Mouse (Mus musculus): ENCODE data around the gene Zswim1.
"Not testable (repeated sequence)": the region's sequence is repeated elsewhere in the genome, so short reads cannot be mapped to it uniquely, and the experiment has no call there.

The Zswim1 gene

DNA sequence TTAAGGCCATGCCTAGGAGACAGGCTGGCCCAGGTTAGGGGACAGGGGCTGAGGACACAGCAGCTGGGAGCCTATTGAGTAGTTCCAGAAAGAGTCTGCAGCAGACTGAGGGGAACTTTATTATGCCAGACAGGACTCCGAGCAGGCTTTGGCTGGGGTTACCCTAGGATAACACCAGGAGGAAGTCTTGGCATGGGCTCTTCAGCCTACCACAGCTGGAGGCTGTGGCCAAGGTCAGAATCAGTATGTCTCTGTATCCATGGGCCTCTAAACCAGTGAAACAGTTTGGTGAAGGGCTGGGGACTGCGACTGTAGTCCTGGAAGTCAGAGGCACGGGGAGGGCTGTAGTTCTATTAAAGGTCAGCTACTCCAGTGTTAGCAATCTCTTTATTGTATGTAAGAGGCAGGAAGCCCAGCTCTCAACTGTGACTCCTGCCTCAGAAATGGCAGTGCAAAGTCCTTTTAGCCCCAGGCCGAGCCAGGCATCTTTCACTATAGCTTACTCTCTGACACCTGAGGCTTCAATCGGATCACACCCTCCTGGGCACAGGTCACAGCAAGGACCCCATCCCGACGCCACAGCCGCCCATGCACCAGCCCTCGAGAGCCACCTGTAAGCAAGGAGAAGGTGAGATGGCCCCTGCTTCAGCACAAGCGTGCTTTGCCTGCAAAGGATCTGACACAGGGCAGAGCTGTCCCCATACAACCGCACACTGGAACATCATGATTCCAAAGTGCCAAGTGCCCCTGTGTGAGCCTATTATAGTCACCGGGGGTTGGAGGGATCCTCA, 29.9 kb upstream of the Zswim1 start:
- intact Hi-C loops (cut with DNase I): no loop called here

DNA sequence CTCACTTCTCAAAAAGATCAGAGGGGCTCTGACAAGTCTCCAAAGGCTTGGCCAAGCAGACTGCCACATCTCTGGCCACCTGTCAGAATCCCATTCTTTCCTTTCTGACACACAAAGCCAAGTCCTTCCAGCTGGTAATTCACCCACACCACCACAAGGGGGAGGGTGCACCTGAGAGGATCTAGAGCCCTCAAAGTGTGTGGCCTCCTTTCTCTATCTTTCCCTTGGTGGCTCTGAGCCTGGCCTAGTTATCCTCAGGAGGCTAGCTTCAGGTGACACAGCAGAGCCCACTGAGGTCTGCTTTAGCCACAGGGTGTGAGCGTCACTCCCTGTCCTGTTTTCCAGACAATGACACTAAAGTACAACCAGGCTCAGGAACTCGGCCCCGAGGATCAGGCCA, 29.2 kb upstream of the Zswim1 start:
- intact Hi-C loops (cut with DNase I): no loop called here

DNA sequence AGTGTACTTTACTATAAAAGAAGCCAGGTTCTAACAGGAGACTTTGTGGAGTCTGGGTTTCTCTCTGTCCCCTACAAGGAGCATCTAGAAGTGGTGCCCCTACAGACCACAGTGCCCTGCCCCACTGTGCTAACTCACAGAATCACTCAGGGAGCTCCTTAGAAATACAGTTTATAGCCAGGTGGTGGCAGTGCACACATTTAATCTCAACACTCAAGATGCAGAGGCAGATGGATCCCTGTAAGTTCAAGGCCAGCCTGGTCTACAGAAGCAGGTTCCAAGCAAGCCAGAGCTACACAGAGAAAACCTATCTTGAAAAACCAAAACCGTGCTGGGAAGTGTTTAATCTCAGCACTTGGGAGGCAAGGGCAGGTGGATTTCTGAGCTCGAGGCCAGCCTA, 28.7 kb upstream of the Zswim1 start:
- intact Hi-C loops (cut with DNase I): no loop called here

DNA sequence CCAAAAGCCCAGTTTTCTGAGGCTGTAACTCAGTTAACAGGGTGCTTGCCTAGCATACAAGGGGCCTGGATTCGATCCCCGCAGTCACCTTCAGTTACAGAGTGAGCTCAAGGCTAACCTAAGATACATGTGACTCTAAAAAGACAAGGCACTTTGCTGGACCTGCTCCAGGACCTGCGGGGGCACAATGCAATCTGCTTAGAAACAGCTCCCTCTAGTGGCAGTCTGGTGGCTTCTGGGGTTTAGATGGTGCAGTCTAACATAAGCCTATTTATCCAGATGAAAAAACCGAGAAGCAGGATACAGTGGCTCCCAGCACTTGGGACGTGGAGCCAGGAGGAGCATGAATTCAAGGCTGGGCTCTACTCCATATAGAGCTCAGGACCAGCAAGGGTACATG, 28.2 kb upstream of the Zswim1 start:
- intact Hi-C loops (cut with DNase I): no loop called here

DNA sequence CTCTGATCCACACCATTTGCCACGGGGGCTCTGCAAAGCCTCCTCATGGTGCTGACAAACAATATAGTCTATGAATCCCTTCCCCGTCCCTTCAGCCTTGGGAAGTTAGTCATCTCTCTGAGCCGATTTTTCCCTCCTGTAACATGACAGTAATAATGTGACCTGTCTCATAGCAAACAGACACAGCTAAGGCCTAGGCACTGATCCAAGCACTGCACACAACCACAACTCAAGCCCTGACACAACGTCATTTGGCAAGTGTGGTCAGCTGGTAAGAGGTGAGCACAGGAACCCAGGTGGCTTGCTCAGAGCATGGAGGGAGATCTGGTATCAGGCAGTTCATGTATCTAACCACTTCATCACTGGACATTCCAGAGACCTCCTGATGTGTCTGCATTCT, 26.6 kb upstream of the Zswim1 start:
- intact Hi-C loops (cut with DNase I): no loop called here

DNA sequence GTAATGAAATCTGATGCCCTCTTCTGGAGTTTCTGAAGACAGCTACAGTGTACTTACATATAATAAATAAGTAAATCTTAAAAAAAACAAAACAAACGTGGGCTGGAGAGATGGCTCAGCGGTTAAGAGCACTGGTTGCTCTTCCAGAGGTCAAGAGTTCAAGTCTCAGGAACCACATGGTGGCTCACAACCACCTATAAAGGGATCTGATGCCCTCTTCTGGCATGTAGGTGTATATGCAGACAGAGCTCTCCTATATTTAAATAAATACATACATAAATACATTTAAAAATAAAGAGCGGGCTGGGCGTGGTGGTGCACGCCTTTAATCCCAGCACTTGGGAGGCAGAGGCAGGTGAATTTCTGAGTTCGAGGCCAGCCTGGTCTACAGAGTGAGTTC, 23.9 kb upstream of the Zswim1 start:
- intact Hi-C loops (cut with DNase I): not testable (repeated sequence)

DNA sequence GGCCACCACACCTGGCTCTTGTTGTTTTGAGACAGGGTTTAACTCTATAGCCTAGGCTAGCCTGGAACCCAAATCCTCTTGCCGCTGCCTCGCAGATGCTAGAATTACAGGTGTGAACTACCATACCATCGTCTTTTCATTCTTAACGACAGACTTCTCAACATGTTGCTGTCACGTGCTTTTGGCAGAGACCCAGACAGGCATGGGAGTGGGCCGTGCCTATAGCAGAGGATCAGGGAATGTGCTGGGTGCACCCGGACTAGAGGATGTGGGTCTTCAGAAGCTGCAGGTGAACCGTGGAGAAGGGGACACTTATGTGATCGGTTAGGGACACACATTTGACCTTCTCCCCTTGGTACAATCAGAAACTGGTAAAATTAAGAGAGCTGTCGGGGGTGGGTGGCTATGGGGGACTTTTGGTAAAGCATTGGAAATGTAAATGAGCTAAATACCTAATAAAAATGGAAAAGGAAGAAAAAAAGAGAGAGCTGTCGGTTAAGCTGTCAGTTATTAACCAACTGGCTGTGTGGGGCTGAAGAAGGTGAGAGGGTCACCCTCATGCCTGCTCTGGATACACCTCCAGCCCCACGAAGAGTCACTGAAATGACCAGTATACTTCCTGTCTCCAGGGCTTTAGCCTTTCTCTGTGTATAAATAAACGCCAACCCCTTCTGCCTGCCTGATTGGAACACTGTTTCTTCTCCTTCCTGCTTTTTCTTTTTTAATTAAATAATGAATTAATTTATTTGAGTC, 22.1 kb upstream of the Zswim1 start:
- intact Hi-C loops (cut with DNase I): no loop called here

DNA sequence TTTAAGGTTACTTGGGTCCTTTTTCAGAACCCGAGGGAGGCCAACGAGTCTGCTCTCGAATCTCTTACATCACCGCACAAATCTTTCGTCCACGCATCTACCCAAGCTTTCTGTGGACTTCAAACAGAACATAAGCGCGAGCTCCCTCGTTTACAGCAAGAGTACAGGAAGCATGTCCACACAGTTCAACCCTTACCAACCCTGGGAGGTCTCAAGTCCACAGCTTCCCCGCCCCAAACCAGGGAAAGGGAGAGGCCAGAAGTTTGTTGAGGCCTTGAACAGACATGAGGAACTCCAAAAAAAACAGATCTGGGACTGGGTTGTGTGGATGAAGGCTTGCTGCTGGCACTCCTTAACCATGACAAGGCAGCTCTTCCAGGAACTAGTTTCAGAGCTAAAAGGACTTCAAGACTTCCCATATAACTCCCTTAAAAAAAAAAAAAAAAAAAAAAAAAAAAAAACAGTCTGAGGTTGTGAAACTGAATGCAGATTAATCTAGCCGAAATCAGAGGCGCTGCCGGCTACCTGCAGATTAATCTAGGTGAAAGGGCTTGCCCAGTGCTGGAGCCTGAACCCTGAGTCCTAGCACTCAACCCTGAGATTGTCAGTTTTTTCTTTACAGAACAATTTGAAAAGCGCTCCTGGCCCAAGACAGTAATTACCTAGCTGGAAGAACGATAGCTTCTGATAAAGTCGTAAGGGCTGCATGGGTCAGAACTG, 19.1 kb upstream of the Zswim1 start:
- intact Hi-C loops (cut with DNase I): no loop called here

DNA sequence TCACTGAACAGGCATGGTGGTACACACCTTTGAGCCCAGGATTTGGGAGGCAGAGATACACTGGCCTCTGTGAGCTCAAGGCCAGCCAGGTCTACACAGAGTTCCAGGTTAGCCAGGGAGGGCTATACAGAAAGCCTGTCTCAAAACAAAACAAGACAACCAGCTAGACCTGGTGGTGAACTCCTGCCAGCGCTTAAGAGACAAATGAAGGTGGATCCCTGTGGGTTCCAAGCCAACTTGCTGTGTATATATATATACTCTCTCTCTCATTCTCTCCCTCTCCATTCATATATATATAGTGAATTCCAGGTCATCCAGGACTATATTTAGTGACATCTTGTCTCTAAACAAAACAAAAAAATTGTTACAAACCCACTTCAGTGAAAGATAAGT, 18.6 kb upstream of the Zswim1 start:
- intact Hi-C loops (cut with DNase I): no loop called here

DNA sequence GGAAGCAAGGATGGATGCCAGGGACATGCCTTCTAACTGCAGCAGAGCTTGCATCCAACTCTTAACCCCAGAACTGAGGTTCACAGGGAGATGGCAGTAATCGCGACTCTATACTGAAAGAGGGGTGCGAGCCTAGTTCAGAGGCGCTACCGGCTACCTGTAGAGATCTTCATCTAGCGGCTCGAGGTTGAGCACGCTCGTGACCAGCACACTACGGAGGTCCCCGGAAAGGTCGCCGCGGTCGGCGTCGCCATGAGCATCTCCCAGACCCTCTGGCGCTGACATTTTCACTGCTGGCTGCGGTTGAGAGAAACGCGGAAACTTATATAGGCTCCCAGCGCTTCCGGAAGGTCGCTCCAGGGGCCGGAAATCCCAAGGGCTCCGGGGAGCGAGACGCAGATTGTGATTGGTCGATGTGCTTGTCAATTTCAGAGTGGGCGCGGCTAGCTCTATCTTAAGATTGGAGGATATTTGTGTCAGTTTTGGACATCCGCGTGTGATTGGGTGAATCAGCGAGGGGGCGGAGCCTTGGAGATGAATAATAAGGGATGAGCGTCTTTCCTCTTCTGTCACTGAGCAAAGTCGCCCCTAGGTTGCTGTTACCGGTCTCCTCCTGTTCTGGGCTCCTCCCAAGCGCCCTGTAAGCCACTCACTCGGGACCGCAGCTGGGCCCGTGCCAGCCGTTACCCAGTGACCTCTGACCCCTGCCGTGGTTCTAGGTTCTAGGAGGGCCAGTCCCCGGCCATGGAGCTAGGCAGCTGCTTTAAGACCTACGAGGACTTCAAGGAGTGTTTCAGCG, 17.8 kb upstream of the Zswim1 start, which contains the start of the genes Acot8 and Zswim3:
Gene Acot8, minus strand, starts transcription at position 350 of the 799 bp plus-strand sequence.
Gene Zswim3, plus strand, starts transcription at position 566 of the 799 bp plus-strand sequence.
- intact Hi-C loops (cut with DNase I): no loop called here

DNA sequence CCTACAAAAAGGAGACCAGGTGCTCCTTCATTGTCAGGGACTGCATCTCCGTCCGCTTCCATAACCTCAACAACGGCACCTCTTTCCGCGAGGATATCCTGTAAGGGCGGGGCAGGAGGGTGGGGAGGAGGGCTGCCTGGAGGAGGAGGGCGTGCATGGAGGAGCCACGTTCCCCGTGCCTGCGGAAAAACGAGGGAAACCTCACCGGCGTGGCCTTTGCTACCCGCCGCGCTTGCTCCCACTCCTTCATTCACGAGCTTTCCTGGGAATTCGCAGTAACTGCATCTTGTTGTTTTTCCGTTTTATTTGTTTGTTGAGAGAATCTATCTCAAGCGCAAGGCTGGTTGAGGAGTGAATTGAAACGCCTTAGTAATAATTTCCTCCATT, 17.2 kb upstream of the Zswim1 start:
- intact Hi-C loops (cut with DNase I): no loop called here

DNA sequence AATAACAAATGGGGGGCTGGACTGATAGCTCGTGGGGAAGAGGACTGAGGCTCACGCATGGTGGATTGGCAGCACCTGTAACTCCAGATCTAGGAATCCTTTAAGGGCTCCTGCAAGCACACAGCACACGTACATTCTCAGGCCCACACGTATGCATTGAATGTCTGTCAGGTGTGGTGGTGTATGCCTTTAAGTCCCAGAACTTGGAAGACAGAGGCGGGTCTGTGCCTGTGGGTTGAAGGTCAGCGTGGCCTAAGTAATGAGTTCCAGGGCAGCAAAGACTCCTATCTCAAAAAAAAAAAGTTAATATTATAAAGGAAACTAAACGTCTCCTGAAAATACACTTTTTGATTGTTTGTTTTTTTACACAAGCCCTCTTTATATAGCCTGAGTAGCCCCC, 15.9 kb upstream of the Zswim1 start:
- intact Hi-C loops (cut with DNase I): no loop called here

DNA sequence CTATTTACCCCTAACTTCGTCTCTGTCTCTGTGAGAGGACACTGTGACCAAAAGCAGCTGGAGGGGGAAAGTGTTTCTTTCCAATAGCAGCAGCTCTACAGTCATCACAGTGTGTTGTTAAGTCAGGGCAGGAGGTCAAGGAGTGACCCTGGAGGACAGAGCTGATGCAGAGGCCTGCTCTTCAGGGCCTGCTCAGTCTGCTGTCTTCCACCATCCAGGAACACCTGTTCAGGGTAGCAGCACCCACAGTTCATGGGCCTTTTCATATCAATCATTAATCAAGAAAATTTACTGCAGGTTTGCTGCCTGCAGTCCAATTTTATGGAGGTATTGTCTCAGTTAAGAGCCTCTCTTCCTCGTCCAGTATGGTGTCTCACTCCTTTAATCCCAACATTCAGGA, 8.9 kb upstream of the Zswim1 start:
- intact Hi-C loops (cut with DNase I): no loop called here

DNA sequence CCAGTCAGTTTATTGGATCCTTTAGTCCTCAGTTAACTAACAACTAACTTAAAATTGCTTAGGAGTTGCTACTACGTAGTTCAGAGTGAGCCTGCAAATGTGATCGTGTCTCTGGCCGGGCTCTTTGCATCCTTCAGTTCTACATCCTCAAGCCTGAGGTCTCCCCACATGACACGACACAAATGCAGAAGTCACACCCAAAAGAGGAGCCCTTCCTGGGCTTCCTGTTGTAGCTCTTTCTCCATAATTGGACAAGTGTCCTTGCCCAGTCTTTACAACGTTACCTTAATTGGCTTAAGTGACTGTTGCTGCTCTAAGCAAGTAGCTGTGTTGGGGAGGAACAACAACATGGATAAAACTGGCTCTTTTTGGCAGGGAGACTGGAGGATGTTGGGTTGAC, 7.1 kb upstream of the Zswim1 start:
- intact Hi-C loops (cut with DNase I): no loop called here

DNA sequence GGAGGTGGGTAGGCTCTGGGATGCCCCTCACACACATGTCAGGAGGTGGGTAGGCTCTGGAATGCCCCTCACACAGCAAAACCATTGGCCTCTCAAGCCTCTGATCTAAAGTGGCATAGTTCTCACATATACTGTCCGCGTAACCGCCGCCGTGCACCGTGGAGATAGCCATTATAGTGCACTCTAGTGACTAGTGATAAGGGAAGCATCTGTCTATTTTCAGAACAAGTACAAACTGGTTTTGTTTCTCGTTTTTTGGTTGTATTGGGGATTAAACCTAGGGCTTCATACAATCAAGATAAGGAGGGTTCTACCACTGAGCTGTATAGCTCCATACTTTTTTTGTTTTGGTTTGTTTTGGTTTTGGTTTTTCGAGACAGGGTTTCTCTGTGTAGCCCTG, 6.7 kb upstream of the Zswim1 start:
- intact Hi-C loops (cut with DNase I): no loop called here

DNA sequence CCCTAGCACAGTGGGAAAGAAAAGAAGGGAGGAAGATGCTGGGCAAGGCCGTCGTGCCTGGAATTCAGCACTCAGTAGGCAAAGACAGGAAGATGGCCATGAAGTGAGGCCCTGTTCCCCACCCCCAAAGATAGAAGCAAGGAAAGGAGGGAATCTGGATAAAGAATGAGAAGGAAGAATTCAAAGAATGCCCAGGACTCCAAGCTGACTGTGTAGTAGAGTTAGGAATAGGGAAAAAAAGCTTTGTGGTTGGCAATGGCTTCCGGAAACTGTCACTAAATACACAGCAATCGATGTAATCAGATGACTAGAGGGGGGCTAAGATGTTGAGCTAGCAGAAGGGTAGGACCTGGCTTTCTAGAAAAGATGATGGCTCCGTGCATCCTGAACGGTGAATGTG, 5.3 kb upstream of the Zswim1 start:
- intact Hi-C loops (cut with DNase I): no loop called here

DNA sequence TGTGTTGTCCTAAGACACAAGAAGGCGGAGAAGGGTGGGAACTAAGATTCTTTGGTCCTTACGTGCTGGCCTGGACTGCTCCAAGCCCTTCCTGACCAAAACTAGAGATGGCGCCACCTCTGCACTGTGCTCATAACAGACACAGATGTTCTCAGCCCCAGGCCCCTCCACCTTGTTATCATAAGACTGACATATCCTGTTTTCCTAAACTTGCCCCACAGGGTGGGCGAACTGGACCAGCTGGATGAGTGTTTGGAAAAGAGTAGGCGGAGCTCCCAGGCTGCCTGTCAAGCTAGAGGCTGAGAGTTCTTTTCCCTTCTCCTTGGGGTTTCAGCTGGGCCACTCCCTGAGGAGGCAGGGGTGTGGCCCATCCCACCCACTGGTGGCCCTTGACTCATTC, 4.8 kb upstream of the Zswim1 start:
- intact Hi-C loops (cut with DNase I): no loop called here

DNA sequence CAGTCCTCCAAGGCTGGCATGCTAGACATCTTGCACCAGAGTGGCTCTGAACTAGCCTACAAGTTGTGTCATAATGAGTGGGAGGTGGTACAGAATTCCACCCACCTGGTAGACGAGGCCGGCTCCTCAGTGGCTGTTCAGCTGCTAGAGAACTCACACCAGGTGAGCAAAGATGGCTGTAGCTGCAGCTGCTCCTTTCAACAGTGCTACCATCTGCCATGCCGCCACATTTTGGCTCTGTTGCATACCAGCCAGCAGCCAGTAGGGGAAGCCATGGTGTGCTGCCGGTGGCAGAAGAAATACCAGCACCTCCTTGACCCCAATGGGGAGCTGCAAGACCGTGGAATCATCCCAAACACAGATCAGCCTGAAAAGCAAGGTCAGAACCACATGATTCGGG, 1.4 kb upstream of the Zswim1 start:
- intact Hi-C loops (cut with DNase I): no loop called here

DNA sequence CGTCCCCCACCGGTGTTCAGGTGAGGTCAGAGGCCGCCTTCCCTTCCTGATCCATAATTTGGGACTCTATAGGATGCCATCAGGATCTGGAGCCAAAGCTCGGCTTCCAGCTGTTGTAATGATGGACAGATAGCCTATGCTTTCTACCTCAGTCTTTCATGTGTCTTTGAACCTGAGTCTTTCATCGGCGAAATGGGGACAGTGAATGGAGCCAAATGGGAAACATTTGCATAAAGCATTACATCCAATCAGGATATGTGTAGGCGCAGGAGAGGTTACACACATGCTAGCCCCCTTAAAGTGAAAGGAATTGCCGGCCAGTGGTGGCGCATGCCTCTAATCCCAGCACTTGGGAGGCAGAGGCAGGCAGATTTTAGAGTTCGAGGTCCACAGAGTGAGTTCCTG, 697 bp downstream of the Zswim1 start:
- intact Hi-C loops (cut with DNase I): no loop called here

DNA sequence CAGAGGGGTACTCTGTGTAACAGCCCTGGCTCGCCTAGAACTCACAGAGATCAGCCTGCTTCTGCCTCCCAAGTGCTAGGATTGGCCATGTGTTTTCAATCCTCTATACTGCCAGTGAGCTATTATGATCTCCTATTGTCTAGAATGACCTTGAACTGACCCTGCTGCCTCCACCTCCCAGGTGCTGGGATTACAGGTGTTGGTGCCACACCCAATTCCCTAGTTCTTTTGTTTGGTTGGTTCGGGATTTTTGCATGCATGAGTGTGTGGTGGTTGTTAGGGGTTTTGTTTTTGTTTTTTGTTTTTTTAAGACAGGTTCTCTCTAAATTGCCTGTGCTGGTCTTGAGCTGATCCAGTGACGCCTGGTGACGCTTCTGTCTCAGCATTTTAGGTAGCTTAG, 1.5 kb downstream of the Zswim1 start:
- intact Hi-C loops (cut with DNase I): no loop called here

DNA sequence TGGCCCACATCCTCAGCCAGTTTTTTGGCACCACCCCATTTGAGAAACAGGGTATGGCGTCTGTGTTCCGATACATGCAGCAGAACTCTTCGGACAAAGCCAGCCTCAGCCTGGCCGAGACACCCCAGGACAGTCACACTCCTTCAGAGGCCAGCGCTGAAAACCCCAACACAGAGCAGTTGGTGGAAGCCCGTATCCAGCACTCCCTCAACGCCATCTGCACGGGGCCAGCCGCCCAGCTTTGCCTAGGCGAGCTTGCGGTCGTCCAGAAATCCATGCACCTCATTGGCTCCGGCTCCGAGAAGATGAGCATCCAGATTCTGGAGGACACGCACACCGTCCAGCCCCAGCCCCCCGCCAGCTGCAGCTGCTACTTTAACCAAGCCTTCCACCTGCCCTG, 3.0 kb downstream of the Zswim1 start:
- intact Hi-C loops (cut with DNase I): no loop called here
